Mouse (Mus musculus): Measurements from ENCODE around the gene Rftn2.

The Rftn2 gene

DNA sequence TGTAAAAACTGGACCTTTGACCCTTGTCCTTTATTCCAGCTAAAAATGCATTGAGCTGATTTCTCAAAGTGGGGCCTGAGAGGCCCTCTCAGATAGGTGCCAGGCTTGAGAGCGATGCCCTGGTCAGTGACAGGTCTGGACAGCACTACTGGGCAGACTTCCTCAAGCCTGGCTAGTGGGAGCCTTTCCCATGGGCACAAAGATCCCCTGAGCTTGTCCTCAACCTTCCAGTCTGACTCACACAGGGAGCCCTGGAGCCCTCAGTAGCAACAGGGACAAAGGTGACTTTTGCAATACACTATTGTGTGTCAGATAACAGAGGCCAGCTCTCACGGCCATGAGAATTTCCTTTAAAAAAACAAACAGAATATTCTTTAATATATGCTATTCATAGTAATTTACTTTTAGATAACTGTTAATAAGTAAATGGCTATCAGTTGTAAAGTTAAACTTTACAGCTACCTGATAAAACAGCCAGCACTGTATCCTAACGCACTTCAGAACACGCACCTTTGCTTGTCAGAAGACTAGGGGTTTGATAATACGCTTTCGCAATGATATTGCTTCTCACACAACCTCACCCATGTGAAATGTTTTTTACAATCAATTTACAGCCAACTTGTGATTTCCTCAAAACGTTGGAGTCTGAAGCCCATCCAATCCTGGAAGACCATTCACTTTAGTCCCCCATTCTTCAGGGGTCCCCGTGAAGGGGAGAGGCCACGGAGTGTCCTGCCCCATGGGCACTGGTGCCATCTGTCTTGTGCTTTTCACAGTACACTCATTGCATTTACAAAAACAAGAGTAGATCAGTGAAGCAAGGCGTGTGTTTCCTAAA, 52.6 kb downstream of the Rftn2 start:
- in situ Hi-C loops (cut with MboI, MseI): no loop called here

DNA sequence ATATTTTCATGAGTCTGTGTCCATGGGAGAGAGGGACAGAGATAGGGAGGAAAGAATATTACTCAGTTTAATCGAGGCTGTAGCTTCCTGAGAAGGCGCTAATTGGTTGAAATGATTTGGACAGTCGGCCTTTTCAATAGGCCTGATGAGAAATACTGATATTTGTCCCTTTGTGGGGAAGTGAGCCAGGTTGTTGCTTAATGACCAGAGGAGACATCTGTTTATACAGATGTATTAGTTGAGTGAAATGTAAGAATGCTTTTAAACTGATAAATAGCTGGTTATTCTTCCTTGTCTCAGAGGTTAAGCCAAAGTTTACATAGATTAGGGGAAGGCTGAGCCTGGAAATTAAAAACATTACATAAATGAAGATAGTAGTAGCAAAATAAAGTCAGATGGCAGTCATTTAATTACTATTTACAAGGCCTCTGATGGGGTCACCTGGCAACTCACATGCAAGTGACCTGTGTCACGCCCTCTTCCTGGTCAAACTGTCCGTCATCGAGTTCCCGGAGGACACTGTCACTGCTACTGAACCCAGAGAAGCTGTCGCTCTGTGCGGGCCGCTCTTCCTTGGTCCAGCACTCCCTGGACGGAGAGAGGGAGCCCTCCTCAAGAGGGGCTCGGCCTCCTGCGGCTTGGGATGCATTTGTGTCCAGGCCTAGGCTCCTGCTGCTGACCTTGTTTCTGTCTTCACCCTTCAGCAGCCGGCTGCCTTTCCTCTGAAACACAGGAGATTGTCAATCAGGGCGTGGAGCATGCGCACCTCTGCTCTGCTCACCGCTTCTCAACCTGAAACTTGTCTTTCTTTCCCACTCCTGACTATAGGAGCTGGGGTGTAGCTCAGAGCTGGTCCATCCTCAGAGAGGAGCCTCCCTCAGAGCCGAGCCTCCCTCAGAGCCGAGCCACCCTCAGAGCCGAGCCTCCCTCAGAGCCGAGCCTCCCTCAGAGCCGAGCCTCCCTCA, 54.9 kb downstream of the Rftn2 start:
- in situ Hi-C loops (cut with MboI, MseI): no loop called here

DNA sequence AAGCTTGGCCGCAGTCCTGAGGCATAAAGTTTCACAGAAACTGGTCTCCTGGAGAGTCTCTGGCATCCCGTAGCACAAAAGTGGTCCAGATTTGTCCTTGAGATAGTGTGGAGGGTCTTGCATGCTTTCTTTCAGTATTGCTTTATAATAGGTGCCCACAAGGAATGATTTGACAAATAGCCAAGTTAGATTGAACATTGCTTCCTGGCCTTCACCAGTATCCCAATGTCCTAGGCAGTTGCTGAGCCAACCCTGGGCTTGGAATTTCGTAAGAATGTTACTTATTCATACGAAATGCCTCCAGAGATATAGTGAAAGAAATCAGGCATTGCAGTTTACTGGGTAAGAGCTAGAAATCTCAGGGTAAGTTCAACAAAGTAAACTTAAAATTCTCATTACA, 58.0 kb downstream of the Rftn2 start:
- in situ Hi-C loops (cut with MboI, MseI): no loop called here

DNA sequence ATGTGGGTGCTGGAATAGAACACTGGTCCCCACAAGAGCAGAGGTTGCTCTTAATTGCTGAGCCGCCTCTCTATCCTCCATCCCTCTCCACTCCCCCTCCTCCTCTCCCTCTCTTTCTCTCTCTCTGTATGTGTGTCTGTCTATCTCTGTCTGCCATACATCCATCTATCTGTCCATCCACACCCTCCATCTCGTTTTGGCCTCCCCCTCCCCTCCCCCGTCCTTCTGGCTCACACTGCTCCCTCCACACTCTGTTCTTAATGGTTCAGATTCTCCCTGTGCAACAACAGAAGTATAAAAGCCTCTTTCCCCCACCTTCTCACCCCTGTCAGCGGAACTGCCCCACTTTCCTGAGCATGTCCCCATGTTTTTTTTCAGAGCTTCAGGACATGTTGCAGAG, 59.0 kb downstream of the Rftn2 start:
- in situ Hi-C loops (cut with MboI, MseI): no loop called here

DNA sequence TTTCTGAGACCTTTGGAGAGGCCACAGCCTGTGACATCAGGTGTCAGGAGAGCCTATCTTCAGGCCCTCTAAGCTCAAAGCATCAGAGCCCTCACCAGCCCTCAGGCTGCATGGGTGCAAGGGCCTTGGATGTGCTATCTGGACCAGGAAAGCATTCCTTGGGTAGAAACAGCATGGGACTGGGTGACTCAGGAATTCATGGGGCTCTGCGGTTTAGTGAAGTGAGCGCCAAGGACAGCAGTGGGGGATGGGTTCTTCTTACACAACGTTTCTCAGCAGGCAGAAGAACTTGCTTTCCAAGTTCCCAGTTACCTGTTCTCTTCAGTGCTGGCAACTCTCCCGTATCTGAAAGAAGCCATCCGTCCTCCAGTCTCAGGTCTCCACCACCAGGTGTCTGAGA, 62.6 kb downstream of the Rftn2 start:
- in situ Hi-C loops (cut with MboI, MseI): no loop called here

DNA sequence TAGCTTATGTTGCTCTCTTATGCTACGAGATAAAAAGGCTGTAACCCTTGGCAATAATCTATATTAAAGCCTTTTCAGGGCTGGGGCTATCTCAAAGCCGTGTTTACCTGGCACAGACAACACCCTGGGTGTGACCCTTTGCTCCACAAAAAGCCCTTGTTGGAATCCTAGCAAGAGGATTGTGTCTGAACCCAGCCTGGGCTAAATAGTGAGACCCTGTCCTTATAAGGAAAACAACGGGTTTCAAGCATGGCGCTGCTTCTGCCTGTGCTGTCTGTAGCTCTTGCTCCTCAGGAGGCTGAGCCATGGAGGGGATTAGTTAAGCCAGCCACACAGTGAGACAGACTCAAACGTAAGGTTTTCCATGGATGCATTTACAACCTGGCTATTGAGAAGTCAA, 63.8 kb downstream of the Rftn2 start:
- in situ Hi-C loops (cut with MboI, MseI): no loop called here

DNA sequence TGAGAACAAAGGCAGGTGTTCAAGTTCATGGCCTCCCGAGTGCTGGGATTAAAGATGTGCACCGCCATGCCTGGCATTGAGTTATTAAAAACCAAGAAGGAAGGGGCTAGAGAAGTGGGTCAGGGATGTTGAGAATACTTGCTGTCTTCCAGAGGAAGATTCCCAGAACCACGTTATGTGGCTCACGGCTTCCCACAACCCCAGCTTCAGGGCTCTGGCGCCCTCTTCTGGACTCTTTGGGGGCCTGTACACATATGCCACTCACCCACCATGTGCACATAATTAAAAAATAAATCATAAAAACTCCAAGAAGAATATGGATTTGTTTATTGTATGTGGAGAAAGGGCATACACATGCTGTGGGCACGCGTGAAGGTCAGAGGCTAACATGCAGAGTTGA, 64.7 kb downstream of the Rftn2 start:
- in situ Hi-C loops (cut with MboI, MseI): no loop called here

DNA sequence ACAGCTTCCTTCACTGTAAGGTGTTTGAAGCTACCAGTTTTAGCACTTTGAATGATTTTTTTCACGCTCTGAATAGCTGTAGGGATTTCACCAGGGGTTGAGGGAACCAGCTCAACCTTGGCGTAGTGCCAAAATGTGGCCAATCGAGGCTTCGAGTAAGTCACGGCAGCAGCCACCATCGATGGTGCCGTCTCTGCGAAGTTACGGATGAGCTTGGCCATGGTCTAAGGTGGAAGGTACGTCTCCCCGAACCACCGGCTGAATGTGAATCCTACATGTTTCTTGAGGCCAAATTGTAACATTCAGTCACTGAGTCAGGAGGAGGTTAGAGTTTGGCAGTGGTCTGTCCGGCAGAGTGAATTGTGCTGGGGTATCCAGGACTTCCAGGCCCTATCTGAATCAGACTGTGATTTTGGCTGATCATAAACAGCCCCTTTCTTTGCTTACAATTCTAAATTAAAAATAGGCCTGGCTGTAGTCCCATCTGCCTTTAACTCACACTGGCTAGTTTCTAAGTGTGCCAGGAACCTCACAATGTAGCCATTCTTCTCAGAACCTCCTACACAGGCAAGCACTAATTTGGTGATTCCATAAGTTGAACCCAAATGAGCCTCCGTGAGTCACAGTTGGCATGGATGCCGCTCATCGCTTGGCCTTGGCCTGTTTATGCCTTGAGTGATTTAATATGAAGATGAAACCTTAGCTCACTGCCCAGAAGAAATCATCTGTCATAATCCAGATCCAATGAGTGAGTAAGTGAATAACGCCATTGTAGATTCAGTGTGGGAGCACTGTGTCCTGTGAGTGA, 65.5 kb downstream of the Rftn2 start:
- in situ Hi-C loops (cut with MboI, MseI): no loop called here

DNA sequence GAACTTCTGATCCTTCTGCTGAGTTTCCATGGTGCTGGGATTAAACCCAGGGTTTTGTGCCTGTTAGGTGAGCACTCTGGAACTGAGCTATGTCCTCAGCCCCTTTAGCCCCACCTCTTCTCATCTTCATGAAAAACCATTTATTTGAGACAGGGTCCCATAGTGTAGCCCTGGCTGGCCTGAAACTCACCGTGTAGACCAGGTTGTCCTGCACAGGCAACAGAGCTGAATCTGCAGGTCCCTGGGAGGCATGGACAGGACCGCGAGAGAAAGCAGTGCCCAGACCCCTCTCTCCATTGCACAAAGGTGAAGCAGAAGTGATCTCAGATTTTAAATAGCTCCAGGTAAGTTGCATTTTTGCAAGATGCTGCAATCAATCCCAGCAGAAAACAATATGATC, 66.4 kb downstream of the Rftn2 start:
- in situ Hi-C loops (cut with MboI, MseI): no loop called here

DNA sequence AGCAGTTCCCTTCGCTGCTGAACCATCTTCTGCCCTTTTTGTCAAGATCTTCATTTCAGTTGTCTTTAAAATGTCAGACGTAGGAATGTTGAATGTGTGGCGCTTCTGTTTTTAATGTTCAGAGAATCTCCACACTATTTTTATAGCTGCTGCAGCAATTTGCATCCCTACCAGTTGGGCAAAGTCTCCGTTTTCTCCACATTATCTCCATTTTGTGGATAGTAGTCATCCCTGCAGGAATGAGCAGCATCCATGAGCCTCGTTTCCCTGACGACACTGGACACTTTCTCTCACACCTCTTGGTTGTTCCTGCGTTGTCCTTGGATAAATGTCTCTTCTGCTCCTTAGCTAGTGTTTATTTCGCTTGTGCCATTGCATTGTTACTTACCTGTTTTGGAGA, 67.8 kb downstream of the Rftn2 start:
- in situ Hi-C loops (cut with MboI, MseI): no loop called here

DNA sequence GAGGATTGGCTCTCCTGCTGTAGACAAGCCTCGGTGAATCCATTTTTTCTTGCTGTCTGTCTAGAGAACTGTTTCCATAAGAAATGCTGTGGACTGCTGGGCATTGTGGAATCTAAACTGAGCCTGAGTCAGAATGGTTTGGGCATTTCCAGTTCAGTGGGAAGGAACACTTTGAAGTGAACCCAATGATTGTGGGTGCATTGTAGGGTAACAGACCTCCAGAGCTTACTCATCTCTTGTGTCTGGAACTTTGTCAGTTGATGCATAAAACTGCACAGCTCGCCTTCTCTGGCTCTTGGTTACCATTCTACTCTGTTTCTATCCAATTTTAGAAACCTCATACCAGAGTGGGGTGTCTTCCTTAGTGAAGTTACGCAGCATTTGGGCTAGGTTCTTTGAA, 68.4 kb downstream of the Rftn2 start:
- in situ Hi-C loops (cut with MboI, MseI): no loop called here

DNA sequence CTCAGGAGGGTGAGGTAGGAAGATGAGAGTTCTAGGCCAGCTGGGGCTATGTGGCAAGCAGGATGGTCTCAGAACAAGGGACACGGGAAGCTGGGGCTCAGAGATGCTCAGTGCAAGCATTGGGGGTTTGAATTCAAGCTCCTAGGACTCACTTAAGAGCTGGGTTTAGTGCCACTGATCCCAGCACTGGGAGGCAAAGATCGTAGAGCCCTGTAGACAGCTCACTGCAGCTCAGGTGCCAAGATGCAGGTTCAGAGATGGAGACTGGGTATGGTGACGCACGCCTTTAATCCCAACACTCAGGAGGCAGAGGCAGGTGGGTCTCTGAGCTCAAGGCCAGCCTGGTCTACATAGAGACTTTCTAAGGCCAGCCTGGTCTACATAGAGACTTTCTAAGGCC, 69.3 kb downstream of the Rftn2 start:
- in situ Hi-C loops (cut with MboI, MseI): no loop called here

DNA sequence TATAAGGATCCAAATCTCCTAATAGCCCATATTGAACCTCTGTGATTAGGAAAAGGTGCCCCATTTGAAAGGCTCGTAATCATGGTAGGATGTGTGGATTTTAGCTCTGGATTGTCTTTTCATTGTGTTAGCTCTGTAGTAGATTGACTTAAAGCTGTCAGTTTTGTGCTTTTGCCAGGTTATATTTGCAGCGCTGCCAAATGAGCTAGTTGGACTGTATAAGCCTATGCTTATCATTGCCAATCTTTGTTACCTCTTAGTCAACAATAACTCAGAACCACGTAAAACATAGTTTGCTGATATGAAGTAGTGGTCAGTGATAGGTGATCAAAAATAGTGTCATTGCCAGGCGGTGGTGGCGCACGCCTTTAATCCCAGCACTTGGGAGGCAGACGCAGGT, 81.0 kb downstream of the Rftn2 start:
- in situ Hi-C loops (cut with MboI, MseI): loop anchor here (10.0 kb wide), 1 partner anchor 1151 kb away; no protein-coding TSS in a partner anchor

DNA sequence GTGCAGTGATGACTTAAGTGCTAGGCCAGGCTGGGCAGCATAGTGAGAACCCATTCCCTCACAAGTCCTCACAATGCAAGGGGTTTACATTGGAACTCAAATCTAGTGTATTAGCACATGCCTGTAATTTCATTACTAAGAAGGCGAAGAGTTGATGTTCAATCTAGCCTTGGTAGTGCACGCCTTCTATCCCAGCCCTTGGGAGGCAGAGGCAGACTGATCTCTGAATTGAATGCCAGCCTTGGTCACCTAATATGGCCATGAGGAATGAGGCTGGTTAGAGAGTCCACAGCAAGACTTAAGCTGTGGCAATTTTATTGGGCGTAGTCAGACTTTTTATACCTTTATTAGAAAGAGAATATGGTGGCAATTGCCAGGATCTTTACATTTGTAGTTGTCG, 82.2 kb downstream of the Rftn2 start:
- in situ Hi-C loops (cut with MboI, MseI): loop anchor here (10.0 kb wide), 1 partner anchor 1150 kb away; no protein-coding TSS in a partner anchor

DNA sequence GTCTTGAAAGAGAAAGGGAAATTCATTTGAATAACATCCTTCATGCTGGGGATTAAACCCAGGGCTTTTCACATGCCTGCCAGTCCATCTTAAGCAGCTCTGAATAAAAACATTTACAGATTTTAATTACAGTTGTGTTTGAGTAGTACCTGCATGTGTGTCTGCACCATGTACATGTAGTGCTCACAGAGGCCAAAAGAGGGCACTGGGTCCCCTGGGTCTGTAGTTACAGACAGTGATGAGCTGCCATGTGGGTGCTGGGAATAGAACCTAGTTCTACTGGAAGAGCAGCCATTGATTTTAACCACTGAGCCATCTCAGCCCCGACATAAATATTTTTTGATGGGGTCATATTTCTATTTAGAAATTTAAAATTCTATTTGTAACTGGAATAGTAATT, 90.7 kb downstream of the Rftn2 start:
- in situ Hi-C loops (cut with MboI, MseI): no loop called here

DNA sequence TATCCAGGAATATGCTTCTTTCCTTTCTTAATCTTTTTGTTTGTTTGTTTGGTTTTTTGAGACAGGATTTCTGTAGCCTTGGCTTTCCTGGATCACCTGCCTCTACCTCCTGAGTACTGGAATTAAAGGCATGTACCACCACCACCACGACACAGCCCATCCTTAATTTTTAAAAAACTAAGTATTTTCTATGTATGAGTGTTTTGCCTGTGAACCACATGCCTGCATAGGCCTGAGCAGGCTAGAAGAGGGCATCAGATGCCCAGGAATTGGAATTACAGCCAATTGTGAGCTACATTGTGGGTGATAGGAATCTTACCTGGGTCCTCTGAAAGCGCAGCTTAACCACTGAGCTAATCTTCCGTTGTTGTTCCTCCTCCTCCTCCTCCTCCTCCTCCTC, 92.3 kb downstream of the Rftn2 start:
- in situ Hi-C loops (cut with MboI, MseI): no loop called here

DNA sequence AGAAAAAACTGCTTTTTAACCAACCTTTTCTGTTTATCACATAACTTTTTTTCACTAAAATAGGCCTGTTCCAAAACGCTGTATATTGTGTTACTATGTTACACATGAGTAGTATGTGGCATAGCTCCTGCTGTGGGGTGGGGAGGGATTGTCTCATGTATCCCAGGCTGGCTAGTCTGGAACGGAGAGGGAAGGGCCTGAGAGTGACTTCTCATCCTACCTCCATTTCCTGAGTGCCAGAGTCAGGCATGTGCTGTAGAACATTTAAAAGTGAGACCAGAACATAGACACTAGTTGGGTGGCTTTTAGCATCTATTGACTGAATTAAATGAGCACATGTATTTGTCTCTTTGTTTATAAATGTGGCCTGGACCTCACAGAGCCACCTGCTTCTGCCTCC, 93.4 kb downstream of the Rftn2 start:
- in situ Hi-C loops (cut with MboI, MseI): no loop called here

DNA sequence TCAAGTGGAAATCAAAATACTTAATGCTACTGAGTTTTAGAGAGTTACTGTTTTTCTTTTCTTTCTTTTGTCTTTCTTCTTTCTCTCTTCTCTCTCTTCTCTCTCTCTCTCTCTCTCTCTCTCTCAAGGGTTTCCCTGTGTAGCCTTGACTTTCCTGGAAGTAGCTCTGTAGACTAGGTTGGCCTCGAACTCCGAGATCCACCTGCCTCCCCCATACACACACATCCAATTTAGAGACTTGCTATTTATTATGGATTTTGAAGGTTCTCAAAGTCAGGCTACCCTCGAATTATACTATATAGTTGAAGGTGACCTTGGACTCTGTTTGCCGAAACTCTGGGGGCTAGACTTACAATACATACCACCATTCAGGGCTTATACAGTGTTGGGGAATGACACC, 94.3 kb downstream of the Rftn2 start:
- in situ Hi-C loops (cut with MboI, MseI): no loop called here

DNA sequence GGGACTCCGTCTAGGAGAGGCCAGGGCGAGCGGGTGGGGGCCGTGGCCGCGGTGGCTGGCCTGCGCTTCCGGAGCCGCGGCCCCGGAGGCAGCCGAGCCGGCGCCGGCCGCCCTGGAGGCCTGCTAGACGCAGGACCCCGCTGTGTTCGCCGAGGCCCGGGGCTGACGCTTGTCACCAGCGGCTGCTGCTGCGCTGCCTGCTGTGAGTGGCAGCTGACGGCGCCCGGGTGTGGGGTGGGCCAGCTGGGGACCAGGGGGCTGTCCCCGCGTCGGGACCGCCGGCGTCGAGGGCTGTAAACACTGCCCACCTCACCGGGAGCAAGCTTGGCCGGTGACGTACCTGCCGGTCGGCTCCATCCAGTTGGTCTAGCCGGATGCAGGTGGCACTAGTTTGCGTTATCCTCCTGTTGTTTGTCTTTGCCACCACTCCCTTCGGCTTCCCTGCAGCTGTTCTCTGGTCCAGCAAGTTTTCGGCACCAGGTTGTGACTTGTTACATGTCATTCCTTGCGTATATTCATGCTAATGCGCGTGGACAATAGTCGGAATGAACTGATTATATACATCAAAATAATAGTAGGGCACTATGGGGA, 95.1 kb downstream of the Rftn2 start:
- in situ Hi-C loops (cut with MboI, MseI): no loop called here

DNA sequence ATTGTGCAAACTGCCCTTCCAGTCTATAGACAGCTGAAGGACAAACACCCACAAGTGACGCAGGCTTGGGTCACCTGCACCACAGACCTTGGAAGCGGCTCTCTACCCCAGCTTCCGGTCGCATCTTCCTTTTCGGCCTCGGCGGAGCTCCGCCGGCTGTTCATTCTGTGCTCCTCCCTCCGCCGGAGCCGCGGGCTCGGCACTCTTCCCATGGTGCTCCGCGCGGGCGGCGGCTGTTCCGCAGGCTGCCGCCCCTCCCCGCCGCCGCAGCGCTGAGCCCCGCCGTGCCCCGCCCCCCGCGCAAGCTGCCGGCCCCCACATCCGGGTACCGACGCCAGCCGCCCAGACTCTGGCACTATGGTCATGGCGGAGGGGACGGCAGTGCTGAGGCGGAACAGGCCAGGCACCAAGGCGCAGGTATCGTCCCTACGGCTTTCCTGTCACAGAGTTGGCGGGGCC, 95.6 kb downstream of the Rftn2 start, which contains the start of gene Mob4:
TSS of gene Mob4 (plus strand) at position 289 of the 459 bp plus-strand sequence.
- in situ Hi-C loops (cut with MboI, MseI): no loop called here

All from T-helper 1 cell (primary cell).